17 mouse cellular contexts compared by ENCODE assay signal in the genomic region with DNA sequence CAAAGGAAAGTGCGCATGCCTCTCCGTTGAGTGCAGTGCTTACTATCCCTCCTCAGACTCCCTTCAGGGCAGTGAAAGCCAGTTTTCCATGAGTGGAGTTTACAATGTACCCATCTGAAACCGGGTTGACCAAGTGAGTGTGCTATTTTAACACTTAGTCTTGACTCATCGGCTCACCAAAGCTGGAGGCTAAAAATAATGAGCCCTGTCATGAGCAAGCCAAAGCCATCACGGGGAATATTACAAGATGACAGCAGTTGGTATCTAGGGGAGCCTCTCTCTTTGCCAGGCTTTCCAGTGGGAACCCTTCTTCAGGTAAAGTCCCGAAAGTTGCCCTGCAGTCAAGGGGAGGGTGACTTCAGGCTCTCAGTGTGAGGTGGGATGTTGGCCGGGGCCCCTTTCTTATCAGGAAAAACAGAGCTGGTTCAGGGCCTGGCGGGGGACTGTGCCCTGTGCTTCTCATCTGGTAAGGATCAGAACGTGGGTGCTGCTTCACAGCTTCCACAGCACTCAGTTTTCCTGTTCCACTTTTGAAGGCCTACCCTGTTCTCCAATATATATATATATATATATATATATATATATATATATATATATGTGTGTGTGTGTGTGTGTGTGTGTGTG.
A peak's percentile ranks its signal among the peaks of the same experiment; 100 is the strongest.
DNase-seq lines count a peak whose midpoint lies in the region; ATAC-seq and TF ChIP-seq lines count a peak whose summit lies in the region.
"Had no signal": no experiment of that assay in that cellular context is flagged by ENCODE, and none has a peak within 500 bp of the region (broad histone marks: within the 10 kb centered on the region; RNA-seq: fewer than 3 reads in every experiment).

No protein-coding gene starts in this region.

- no peak for TF ChIP-seq CTCF in lung, postnatal 0 days (IDR thresholded peaks at IDR 0.05)

- H3K4me3 ChIP-seq in megakaryocyte, embryonic 14.5 days (replicated peaks), result peak overlapping the region; percentile 77
- no peak overlapping the region for H3K4me3 ChIP-seq in heart, embryonic 10.5 days
- H3K4me3 ChIP-seq in liver, embryonic 11.5 days (ENCODE audit: low read depth, low read length), result no peak overlapping the region
- no peak overlapping the region for H3K4me3 ChIP-seq in lung, postnatal 0 days (ENCODE audit: low read depth, low read length)
- no peak overlapping the region for H3K4me3 ChIP-seq in hindbrain, embryonic 13.5 days
- H3K4me3 ChIP-seq: embryonic facial prominence, embryonic 15.5 days; intestine, embryonic 15.5 days; limb, embryonic 13.5 days; stomach, embryonic 15.5 days had no signal

- H3K36me3 ChIP-seq in megakaryocyte, embryonic 14.5 days (replicated peaks; ENCODE audit: low read length), result peaks cover 49% of the 10 kb centered on the region
- H3K36me3 ChIP-seq in heart, embryonic 10.5 days, result no peaks in the 10 kb centered on the region
- no peaks in the 10 kb centered on the region for H3K36me3 ChIP-seq in liver, embryonic 11.5 days (ENCODE audit: control insufficient read depth, insufficient read depth, low read length)
- H3K36me3 ChIP-seq in lung, postnatal 0 days (ENCODE audit: insufficient read depth, low read length), result no peaks in the 10 kb centered on the region
- no peaks in the 10 kb centered on the region for H3K36me3 ChIP-seq in hindbrain, embryonic 13.5 days
- H3K36me3 ChIP-seq: embryonic facial prominence, embryonic 15.5 days; intestine, embryonic 15.5 days; limb, embryonic 13.5 days; stomach, embryonic 15.5 days had no signal

- TF ChIP-seq EP300 in lung, postnatal 0 days (IDR thresholded peaks at IDR 0.05), result no peak

- peak; percentile 76 for DNase-seq in heart, embryonic 10.5 days (ENCODE audit: low spot score)
- DNase-seq in liver, embryonic 11.5 days (ENCODE audit: low spot score), result peak; percentile 38
- no peak for DNase-seq in lung, postnatal 0 days (ENCODE audit: low spot score)
- no peak for DNase-seq in adrenal gland, adult 18-20 months (ENCODE audit: low spot score in 2 of 2)
- DNase-seq: cerebellum, postnatal 10 days; forebrain, postnatal 0 days; kidney, postnatal 14 days; lung, postnatal 36 days; right cerebral cortex, postnatal 4 days; thymus, postnatal 25 days had no signal

- WGBS in heart, embryonic 10.5 days, result 52% methylated on average over 9 of the region's 9 CpGs
- WGBS in liver, embryonic 11.5 days, result 59% methylated on average over 9 of the region's 9 CpGs
- 81% methylated on average over 9 of the region's 9 CpGs for WGBS in lung, postnatal 0 days
- WGBS in hindbrain, embryonic 13.5 days, result 89% methylated on average over 9 of the region's 9 CpGs

- ATAC-seq in megakaryocyte, adult 5-6 weeks (ENCODE audit: poor library complexity, severe bottlenecking), result no peak
- ATAC-seq in liver, embryonic 11.5 days (replicated peaks; ENCODE audit: low FRiP score), result peak; percentile 91
- no peak for ATAC-seq in lung, postnatal 0 days
- no peak for ATAC-seq in hindbrain, embryonic 13.5 days (ENCODE audit: low FRiP score)
- ATAC-seq: forebrain, postnatal 0 days; intestine, embryonic 15.5 days had no signal

- no peak overlapping the region for H3K9ac ChIP-seq in liver, embryonic 11.5 days (ENCODE audit: low read depth, low read length)
- H3K9ac ChIP-seq in lung, postnatal 0 days (replicated peaks; ENCODE audit: low read depth), result no peak overlapping the region
- no peak overlapping the region for H3K9ac ChIP-seq in hindbrain, embryonic 13.5 days
- H3K9ac ChIP-seq: embryonic facial prominence, embryonic 15.5 days; forebrain, postnatal 0 days; intestine, embryonic 15.5 days; limb, embryonic 13.5 days; stomach, embryonic 15.5 days had no signal

- peak overlapping the region; percentile 52; the same call in 1 of the 2 replicates for H3K27ac ChIP-seq in heart, embryonic 10.5 days
- H3K27ac ChIP-seq in liver, embryonic 11.5 days (ENCODE audit: low read depth, low read length), result no peak overlapping the region
- H3K27ac ChIP-seq in lung, postnatal 0 days (ENCODE audit: low read length), result no peak overlapping the region
- no peak overlapping the region for H3K27ac ChIP-seq in hindbrain, embryonic 13.5 days
- H3K27ac ChIP-seq: embryonic facial prominence, embryonic 15.5 days; intestine, embryonic 15.5 days; limb, embryonic 13.5 days; stomach, embryonic 15.5 days had no signal

- peaks cover 93% of the 10 kb centered on the region for H3K4me1 ChIP-seq in megakaryocyte, embryonic 14.5 days
- H3K4me1 ChIP-seq in heart, embryonic 10.5 days, result peaks cover 20% of the 10 kb centered on the region
- H3K4me1 ChIP-seq in liver, embryonic 11.5 days (replicated peaks; ENCODE audit: control insufficient read depth, insufficient read depth, low read length), result peaks cover 12% of the 10 kb centered on the region
- H3K4me1 ChIP-seq in lung, postnatal 0 days (ENCODE audit: insufficient read depth, low read depth, low read length), result peaks cover 4% of the 10 kb centered on the region; the same call in 1 of the 2 replicates
- H3K4me1 ChIP-seq in hindbrain, embryonic 13.5 days (replicated peaks), result peaks cover 24% of the 10 kb centered on the region
- H3K4me1 ChIP-seq: embryonic facial prominence, embryonic 15.5 days; limb, embryonic 13.5 days had no signal

- peak overlapping the region; percentile 23; the same call in 1 of the 2 replicates for H3K4me2 ChIP-seq in liver, embryonic 11.5 days
- no peak overlapping the region for H3K4me2 ChIP-seq in lung, postnatal 0 days (replicated peaks; ENCODE audit: low read depth, low read length)
- no peak overlapping the region for H3K4me2 ChIP-seq in hindbrain, embryonic 13.5 days
- H3K4me2 ChIP-seq: embryonic facial prominence, embryonic 15.5 days; intestine, embryonic 15.5 days; limb, embryonic 13.5 days; stomach, embryonic 15.5 days had no signal

- peaks cover 4% of the 10 kb centered on the region; the same call in 1 of the 2 replicates for H3K9me3 ChIP-seq in megakaryocyte, embryonic 14.5 days
- no peaks in the 10 kb centered on the region for H3K9me3 ChIP-seq in heart, embryonic 10.5 days
- no peaks in the 10 kb centered on the region for H3K9me3 ChIP-seq in liver, embryonic 11.5 days (ENCODE audit: control insufficient read depth, low read length)
- no peaks in the 10 kb centered on the region for H3K9me3 ChIP-seq in lung, postnatal 0 days (ENCODE audit: low read length)
- H3K9me3 ChIP-seq in hindbrain, embryonic 13.5 days, result no peaks in the 10 kb centered on the region
- H3K9me3 ChIP-seq: embryonic facial prominence, embryonic 15.5 days; intestine, embryonic 15.5 days; limb, embryonic 13.5 days; stomach, embryonic 15.5 days had no signal

- H3K27me3 ChIP-seq in megakaryocyte, embryonic 14.5 days (replicated peaks), result no peaks in the 10 kb centered on the region
- no peaks in the 10 kb centered on the region for H3K27me3 ChIP-seq in heart, embryonic 10.5 days (ENCODE audit: insufficient read depth, poor library complexity, severe bottlenecking)
- H3K27me3 ChIP-seq in liver, embryonic 11.5 days (replicated peaks; ENCODE audit: control insufficient read depth, insufficient read depth, low read length), result no peaks in the 10 kb centered on the region
- H3K27me3 ChIP-seq in lung, postnatal 0 days (replicated peaks; ENCODE audit: insufficient read depth, low read length), result no peaks in the 10 kb centered on the region
- no peaks in the 10 kb centered on the region for H3K27me3 ChIP-seq in hindbrain, embryonic 13.5 days
- H3K27me3 ChIP-seq: embryonic facial prominence, embryonic 15.5 days; intestine, embryonic 15.5 days; limb, embryonic 13.5 days; stomach, embryonic 15.5 days had no signal

Comparison
In these comparisons a context has a peak if more than half of its experiments do, and no peak if none do; other contexts are left out.
1. DNase-seq: peak in heart, embryonic 10.5 days (single experiment) and liver, embryonic 11.5 days (single experiment); none in lung, postnatal 0 days (single experiment) and adrenal gland, adult 18-20 months (0 of 2).